Mouse (Mus musculus): ENCODE results near the gene Atpaf2. TPM values are rescaled to one million over a fixed set of nuclear protein-coding genes. Genes with fewer than 3 reads are reported as not detected.

Gene Atpaf2
- total RNA-seq (2023) = 10 to 100 TPM; 12.2 to 18.6 TPM

GRCm38 (mm10) chr11:60417717-60418472, at the start of gene Atpaf2:
TSS of gene Atpaf2 (minus strand) at chr11:60418457.

GRCm38 (mm10) chr11:60454080-60454744, 36.0 kb upstream of the Atpaf2 start, which contains the start of gene Drg2:
TSS of gene Drg2 (plus strand) at chr11:60454591.

DNA sequence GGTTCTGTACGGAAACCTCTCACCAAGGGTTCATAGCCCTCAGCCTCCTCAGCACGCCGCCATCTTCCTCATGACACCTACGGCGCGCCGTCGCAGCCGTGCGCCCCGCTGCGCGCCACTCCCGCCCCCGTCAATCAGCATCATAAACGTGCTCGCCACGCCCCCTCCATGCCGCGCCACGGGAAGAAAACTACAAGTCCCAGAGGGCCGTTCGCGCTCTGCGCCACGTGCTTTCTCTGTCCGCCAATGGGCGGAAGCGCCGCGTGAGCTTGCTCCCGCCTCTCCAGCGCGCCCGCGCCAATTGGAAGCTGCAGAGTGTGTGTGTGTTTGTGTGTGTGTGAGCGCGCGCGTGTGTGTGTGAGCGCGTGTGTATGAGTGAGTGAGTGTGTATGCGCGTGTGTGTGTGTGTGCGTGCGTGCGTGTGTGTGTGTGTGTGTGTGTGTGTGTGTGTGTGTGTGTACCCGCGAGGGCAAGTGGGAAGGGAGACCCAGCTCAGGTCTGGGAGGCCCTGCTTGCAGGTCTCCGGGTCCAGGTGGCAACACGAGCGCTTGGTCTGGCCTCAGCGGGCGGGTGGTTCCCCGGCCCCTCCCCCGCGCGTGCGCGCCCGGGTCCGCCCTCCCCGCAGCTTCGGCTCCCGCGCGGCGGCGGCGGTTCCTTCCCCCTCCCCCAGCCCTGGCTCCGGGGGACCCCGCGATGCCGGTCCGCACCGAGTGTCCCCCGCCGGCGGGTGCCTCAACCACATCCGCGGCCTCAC, 1.1 kb downstream of the Atpaf2 start, which contains the start of gene Gid4:
Gene Gid4 (plus strand): TSS at position 183 of the 754 bp plus-strand sequence.

DNA sequence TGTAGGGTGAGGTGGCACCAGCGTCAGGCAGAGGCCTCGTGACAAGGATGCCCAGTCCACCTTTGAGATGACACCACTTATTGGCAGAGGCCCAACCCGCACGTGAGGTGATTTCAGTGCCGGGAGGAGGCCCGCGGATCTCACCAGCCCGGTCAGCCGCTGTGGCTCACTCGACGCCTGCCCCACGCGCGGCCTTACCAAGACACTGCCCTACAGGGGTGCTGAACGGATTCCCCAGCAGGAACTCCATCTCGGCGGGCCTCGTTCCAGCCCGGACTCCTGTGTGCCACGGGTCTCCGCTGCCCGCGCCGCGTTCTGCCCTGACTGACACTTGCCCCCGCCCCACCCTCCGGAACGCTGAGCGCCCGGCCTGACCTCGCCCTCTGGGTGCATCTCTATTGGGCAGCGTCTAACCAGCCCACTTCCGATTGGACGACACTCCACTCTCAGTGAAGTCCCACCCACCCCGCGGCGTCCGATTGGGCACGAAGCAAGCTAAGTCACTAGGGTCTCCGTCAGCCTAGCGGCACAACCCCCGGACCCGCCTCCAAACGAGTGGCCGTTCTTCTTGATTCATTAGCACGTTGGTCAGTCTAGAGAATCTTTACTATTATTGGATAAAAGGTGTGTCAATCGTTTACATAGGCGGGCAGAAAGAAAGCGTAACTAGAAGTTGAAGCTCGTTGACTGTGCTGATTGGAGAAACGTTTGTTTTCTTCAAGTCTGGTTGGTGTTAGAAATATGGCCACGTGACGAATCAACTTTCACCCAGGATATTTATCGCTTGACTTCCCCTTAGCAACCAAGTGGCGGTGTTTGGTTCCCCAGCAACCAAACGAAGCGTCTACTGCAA, 65.5 kb downstream of the Atpaf2 start, which contains the start of the genes Tom1l2 and Drc3:
Gene Tom1l2 (minus strand): TSS at position 347 of the 853 bp plus-strand sequence.
Gene Drc3 (plus strand): TSS at position 771 of the 853 bp plus-strand sequence.

Other genes with a start within 250 kb of the Atpaf2 start
- gene Srebf1, start 195.9 kb downstream of the Atpaf2 start, total RNA-seq (2023) = 10 to 100 TPM; 47.3 to 50.4 TPM
- 10 to 100 TPM; 12.3 to 13.2 TPM for gene Tom1l2, start 65.6 kb downstream of the Atpaf2 start, total RNA-seq (2023)
- gene Drc3, start 65.1 kb downstream of the Atpaf2 start, total RNA-seq (2023) = under 1 TPM; 0.18 to 0.24 TPM
- gene Gid4, start 1.3 kb downstream of the Atpaf2 start, total RNA-seq (2023) = 1 to 10 TPM; 7.0 to 8.1 TPM
- gene Drg2, start 36.1 kb upstream of the Atpaf2 start, total RNA-seq (2023) = 10 to 100 TPM; 20.7 to 27.0 TPM
- under 1 TPM; 0.33 to 0.35 TPM for gene Myo15, start 50.9 kb upstream of the Atpaf2 start, total RNA-seq (2023)
- gene Alkbh5, start 117.9 kb upstream of the Atpaf2 start, total RNA-seq (2023) = 10 to 100 TPM; 36.0 to 39.2 TPM